Mouse (Mus musculus): ENCODE measurements around the gene Stag1.
A peak's percentile ranks its signal among the peaks of the same experiment; 100 is the strongest.

Gene Stag1

DNA sequence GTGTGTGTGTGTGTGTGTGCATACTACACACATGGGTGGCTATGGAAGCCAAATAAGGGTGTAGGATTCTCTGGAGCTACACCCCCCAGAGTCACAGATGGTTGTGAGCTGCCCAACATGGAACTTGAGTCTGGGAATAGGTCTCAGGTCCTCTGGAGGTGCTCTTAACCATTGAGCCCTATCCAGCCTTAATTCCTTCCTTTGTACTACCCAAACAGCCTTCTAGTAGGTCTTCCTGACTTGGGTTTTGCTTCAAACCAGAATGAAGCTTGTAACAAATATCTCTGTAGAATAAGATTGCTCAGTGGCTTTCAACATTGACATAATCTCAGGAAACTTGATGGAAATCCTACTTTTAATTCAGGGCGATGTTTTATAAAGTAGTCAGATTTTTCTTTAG lies 7.9 kb downstream of the Stag1 start:
- no peak for DNase-seq (ENCODE audit: low spot score in 2 of 2)

GRCm38 (mm10) chr9:100605985-100606554 lies 8.5 kb downstream of the Stag1 start:
- DNase-seq (ENCODE audit: low spot score in 2 of 2) = peak in 1 of 2 experiments; percentile 13

DNA sequence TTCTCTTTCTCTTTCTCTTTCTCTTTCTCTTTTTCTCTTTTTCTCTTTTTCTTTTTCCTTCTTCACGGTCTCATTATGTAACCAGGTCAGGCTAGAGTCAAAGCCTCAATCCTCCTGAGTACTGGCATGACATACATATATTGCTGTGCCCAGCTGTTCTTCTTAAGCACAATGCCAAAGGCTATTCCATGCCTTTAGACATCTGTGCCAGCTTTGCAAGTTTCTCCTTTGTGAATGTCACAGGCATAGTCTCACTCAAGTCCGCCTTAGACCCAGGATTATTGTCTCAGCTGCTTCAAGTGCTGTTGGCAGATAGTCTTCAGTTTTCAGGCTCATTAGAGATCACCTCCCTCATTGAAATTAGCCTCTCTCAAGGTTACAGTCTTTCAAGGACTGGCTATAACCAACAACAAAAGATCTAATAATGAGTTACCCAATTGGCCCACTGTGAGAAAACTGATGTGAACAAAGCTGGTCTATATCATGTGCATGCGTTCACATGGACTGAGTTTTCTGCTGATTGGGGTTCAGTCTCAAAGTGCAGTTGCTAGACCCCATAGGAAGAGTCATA lies 16.0 kb downstream of the Stag1 start:
- DNase-seq (ENCODE audit: low spot score in 2 of 2) = no peak

GRCm38 (mm10) chr9:100616947-100617346 lies 19.3 kb downstream of the Stag1 start:
- DNase-seq (ENCODE audit: low spot score in 2 of 2) = peak in 1 of 2 experiments; percentile 28

- no peak for DNase-seq (ENCODE audit: low spot score in 2 of 2)
Measured at GRCm38 (mm10) chr9:100626258-100626657, 28.7 kb downstream of the Stag1 start.

DNA sequence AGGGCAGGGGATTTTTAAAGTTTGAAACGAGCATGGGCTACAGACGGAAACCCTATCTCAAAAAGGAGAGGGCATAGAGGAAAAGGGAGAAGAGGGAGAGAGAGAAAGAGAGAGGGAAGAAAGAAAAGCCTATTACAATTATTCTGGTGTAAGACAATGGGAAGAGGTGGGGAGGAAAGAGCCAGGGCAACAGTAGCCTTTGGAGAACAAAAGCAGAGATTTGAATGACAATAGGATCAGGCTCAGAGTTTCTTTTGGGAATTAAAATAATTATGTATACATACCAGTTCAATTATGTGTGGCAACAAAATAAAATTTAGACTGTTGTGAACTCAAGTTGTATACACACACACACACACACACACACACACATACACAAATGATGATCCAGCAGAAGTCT lies 43.2 kb downstream of the Stag1 start:
- no peak for DNase-seq (ENCODE audit: low spot score in 2 of 2)

DNA sequence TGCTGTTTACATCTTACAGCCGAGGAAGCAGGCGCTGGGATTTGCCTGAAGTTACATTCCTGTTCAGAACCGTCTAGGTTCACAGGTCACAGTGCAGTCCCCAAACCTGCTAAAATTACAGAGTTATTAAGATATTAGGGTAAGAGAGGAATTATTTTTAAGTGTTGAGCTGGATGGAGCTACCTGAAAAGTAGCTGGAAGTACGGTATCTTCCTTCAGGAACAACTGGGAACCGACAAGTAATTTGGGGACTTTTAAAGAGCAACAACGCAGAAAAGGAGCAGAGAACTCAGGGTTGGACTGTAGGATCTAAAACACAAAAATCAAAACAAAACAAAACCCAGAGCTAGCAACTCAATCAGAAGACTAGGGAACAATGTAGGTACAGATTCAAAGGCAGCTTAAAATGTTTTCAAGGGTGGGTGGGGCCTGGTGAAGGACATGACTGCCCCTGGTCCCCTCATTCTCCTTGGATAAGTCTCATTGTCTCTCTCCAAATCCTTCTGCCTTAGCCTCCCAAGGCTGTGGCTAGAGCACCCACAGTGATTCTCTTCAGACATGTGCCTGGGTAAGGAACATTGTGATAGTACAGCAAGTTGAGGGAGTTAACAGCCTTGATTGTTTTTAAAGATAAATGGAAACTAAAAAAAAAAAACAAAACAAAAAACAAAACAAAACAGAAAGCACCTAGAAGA lies 43.9 kb downstream of the Stag1 start:
- no peak for DNase-seq (ENCODE audit: low spot score in 2 of 2)

- peak in 1 of 2 experiments; percentile 10 for DNase-seq (ENCODE audit: low spot score in 2 of 2)
Measured at GRCm38 (mm10) chr9:100642186-100642839, 44.7 kb downstream of the Stag1 start.

- peak; percentile 98 to 100 for DNase-seq (ENCODE audit: low spot score in 2 of 2)
Measured at GRCm38 (mm10) chr9:100642840-100643697, 45.5 kb downstream of the Stag1 start.

GRCm38 (mm10) chr9:100644071-100644771 lies 46.6 kb downstream of the Stag1 start:
- DNase-seq (ENCODE audit: low spot score in 2 of 2) = peak; percentile 23 to 48

- no peak for DNase-seq (ENCODE audit: low spot score in 2 of 2)
Measured at GRCm38 (mm10) chr9:100645026-100645940, 47.7 kb downstream of the Stag1 start.

GRCm38 (mm10) chr9:100646276-100646675 lies 48.7 kb downstream of the Stag1 start:
- no peak for DNase-seq (ENCODE audit: low spot score in 2 of 2)

- no peak for DNase-seq (ENCODE audit: low spot score in 2 of 2)
Measured at GRCm38 (mm10) chr9:100647774-100648323, 50.3 kb downstream of the Stag1 start.

DNA sequence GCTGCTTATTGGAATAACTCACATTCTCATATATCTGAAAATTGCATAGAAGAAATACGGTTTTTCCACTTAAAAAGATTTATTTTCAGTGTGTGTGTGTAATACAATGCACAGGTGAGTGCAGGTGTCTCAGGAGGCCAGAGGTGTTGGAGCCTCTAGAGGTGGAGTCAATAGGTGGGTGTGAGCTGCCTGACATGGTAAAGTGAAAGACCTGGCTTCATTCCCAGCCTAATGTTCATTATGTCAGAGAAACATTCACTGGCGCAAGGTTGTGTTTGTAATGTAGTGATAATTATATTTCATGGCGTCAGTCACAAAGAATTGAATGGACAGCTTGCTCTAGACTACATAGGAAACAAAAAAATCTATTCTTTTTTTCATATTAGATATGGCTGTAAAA lies 56.5 kb downstream of the Stag1 start:
- DNase-seq (ENCODE audit: low spot score in 2 of 2) = no peak

- no peak for DNase-seq (ENCODE audit: low spot score in 2 of 2)
Measured at GRCm38 (mm10) chr9:100656058-100656457, 58.5 kb downstream of the Stag1 start.

DNA sequence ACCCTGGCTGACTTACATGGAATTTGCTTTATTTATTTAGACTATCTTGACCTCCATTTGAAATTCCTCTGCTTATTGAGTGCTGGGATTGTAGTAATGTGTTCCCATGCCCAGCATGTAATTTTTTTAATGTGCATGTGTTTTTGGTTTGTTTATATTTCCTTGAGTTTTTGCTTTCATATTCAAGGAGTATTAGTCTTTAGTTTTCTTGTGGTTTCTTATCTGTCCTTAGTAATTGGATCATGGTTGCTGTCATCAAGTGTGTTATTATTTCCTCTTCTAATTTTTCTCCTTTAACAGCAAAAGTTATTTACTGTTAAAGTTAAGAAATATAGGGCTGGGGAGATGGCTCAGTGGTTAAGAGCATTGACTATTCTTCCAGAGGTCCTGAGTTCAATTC lies 63.0 kb downstream of the Stag1 start:
- no peak for DNase-seq (ENCODE audit: low spot score in 2 of 2)

- DNase-seq (ENCODE audit: low spot score in 2 of 2) = no peak
Measured at GRCm38 (mm10) chr9:100663473-100664134, 66.0 kb downstream of the Stag1 start.

DNA sequence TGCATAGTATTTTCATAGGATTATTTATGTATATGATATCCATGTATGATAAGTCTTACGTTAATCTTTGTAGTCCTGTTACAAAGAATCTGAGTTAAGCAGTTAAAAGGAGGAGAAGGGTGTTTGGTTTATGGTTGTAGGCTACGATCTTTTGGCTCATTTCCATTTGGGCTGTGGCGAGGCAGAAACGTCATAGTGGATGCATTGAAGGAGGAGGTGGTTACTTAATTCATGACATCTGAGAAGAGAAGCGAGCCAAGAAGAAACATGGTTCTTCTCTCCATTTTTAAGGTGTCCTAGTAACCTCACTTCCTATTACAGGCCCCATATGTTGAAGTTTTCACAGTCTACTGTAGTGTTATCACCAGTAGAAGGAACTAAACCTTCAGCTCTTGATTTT lies 72.6 kb downstream of the Stag1 start:
- DNase-seq (ENCODE audit: low spot score in 2 of 2) = no peak

- DNase-seq (ENCODE audit: low spot score in 2 of 2) = no peak
Measured at GRCm38 (mm10) chr9:100679036-100679435, 81.4 kb downstream of the Stag1 start.

All from frontal cortex, postnatal 14 days (tissue).